Mouse (Mus musculus) v-Abl transformed pro-B cells (cell line): ENCODE data around the gene Mill1.
"Not testable (repeated sequence)": the region's sequence is repeated elsewhere in the genome, so short reads cannot be mapped to it uniquely, and the experiment has no call there.

Experiments
- in situ Hi-C, 2 experiments: fragments of 400-800 bp; cut with MboI; formaldehyde crosslinking; loops; one replicate each; pipeline ENCODE4 v1.15.1; 2025; ENCODE audit not compliant: unreplicated experiment in 2 of 2

The Mill1 gene

GRCm38 (mm10) chr7:18245047-18245446, at the start of gene Mill1:
Gene Mill1, plus strand, starts transcription at chr7:18245347.
- in situ Hi-C loops = no loop called here

DNA sequence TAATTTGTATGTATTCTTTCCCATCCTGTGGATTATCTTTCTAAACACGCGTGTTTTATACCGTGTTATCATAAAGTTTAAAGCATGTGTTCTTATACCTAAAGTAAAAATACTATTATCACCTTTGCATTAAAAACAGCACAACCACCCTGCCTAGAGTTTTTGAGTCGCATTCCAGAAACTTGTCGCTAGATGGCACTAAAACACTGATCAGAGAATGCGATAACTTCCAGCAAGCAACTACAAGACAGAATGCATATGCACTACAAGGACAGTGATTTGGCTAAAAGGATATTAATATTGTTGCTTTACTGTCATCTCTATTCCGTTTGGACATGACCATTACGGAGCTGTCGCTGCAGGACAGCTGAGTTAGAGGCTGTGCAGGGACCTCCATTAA, 34.2 kb upstream of the Mill1 start:
- in situ Hi-C loops = loop anchor here in 1 of 2 experiments (25.0 kb wide), 1 partner anchor 651 kb away; the partner anchor contains the start of gene Pglyrp1

- in situ Hi-C loops = loop anchor here in 1 of 2 experiments (25.0 kb wide), 1 partner anchor 648 kb away; the partner anchor contains the start of gene Pglyrp1
These were observed 30.4 kb upstream of the Mill1 start for GRCm38 (mm10) chr7:18214699-18215098.

DNA sequence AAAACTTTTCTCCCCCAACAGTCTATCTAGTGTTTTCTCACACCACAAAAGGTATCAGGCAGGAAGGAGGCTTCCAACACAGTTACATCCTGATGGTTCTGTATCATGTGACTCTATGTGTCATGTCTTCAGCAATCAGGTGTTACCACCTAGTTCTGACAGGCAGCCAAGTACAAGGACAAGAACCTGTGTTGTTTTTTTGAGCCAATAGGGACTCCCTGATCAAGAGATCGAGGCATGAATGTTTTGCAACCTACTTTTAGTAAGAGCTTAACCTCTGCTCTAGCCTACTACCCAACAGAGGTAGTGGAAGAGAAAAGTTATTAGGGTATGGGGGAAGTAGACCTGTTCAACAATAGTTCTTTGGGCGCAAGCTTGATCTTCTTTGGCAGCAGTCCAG, 6.6 kb upstream of the Mill1 start:
- in situ Hi-C loops = no loop called here

DNA sequence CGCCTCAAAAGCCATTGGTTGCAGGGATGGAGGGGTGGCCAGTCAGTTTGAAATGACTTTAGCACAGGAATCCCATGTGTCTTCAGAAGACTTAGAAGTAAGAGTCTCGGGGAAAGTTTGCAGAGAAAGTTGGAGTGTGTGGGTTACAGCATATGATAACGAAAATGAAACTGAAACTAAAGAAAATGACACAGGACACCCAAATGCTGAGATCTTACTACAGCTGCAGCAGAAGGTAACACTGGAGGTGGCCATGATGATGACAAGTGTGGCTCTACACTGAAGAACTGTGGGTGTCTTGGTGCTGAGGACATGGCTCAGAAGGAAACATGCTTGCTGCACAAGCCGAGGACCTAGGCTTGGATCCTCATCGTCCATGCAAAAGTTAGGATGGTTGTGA, 3.9 kb upstream of the Mill1 start:
- in situ Hi-C loops = no loop called here

DNA sequence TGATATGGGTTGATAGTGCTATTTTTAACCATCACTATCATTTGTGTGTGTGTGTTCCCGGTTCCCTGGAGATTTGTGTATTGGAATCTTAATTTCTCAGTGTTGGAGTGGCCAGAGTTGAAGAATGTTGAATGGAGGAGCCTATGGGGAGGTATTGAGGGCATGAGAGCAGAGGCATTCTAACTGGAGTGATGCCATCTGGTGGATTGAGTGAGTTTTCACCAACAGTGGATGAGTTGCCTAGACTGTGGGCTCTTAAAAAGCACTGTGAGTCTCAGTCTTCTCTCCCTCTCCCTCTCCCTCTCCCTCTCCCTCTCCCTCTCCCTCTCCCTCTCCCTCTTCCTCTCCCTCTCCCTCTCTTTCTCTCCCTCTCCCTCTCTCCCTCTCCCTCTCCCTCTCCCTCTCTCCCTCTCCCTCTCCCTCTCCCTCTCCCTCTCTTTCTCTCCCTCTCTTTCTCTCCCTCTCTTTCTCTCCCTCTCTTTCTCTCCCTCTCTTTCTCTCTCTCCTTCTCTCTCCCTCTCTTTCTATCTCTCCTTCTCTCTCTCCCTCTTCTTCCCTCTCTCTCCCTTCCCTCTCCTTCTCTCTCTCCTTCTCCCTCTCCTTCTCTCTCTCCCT, 1.1 kb upstream of the Mill1 start:
- in situ Hi-C loops = not testable (repeated sequence)

DNA sequence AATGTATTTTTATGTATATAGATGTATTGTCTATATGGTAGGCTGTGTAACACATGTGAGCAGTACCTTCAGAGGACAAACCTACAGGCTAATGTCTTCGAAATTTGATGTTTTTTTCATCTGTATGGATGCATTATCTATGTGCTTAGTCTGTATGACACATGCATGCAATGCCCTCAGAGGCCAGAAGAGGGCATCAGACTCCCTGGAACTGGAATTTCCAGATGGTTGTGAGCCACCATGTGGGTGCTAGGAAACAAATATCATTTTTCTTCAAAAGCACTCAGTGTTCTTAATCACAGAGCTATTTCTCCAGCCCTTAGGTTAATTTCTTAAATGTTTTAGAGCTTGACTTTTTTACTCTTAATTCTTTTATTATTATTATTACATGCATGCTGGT, 15.1 kb downstream of the Mill1 start:
- in situ Hi-C loops = no loop called here

DNA sequence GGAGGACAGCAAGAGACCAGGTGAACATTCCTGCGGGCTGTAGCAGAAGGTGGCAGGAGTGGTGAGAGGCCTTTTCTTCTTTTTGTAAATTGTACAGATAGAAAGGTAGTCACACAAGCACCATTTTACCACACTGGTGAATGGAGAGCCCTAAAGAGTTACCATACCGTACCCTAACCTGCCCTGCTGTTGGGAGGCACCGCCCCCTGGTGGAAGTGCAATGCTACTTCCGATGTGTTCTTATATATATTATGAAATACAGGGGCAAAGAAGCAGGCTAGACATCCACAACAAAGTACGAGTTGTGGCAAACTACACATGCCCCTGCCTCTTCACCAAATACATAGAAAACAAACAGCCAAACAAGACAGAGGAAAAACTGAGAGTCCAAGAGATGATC, 19.9 kb downstream of the Mill1 start:
- in situ Hi-C loops = no loop called here
